Mouse (Mus musculus) myocyte (in vitro differentiated cells): ENCODE data around the gene Tbc1d20. TPM values are rescaled to one million over a fixed set of nuclear protein-coding genes. Genes with fewer than 3 reads are reported as not detected.

Experiments used
- H3K27me3 ChIP-seq: one replicate; pipeline ENCODE4 v1.6.1; 2011; ENCODE audit not compliant: control insufficient read depth, insufficient read depth, insufficient read length
- H3K36me3 ChIP-seq: one replicate; pipeline ENCODE4 v1.6.1; 2011; ENCODE audit not compliant: control insufficient read depth, insufficient read depth
- H3K4me2 ChIP-seq: one replicate; pipeline ENCODE4 v1.6.1; 2011; ENCODE audit warnings: low read depth, control low read depth
- H3K4me3 ChIP-seq: one replicate; pipeline ENCODE4 v1.5.1; 2011; ENCODE audit warnings: mild to moderate bottlenecking, control low read depth, moderate library complexity
- H3K79me2 ChIP-seq: one replicate; pipeline ENCODE4 v1.6.1; 2011; ENCODE audit not compliant: control insufficient read depth, insufficient read depth
- H3ac ChIP-seq: one replicate; pipeline ENCODE4 v1.6.1; 2011; ENCODE audit not compliant: control insufficient read depth, insufficient read length
- CEBPB ChIP-seq: IDR thresholded peaks from 2 replicates; pipeline ENCODE4 v1.6.1; 2011; ENCODE audit warnings: mild to moderate bottlenecking, moderate library complexity; ENCODE audit not compliant: poor library complexity, insufficient read depth, severe bottlenecking
- E2F4 ChIP-seq: IDR thresholded peaks from one replicate; pipeline ENCODE4 v1.6.1; 2011; ENCODE audit warnings: mild to moderate bottlenecking, control low read depth, moderate library complexity; ENCODE audit not compliant: insufficient read depth
- MAX ChIP-seq: IDR thresholded peaks from one replicate; pipeline ENCODE4 v1.6.1; 2011; ENCODE audit warnings: low read depth, mild to moderate bottlenecking, control low read depth
- MYOD1 ChIP-seq, 3 experiments: IDR thresholded peaks; one replicate each; pipeline ENCODE4 v1.6.1; 2011; ENCODE audit warnings: control low read depth in 2 of 3, low read depth in 2 of 3, mild to moderate bottlenecking in 2 of 3, moderate library complexity in 1 of 3; ENCODE audit not compliant: insufficient read length in 2 of 3, control insufficient read depth in 1 of 3
- MYOG ChIP-seq, 3 experiments: IDR thresholded peaks; one replicate each; pipeline ENCODE4 v1.6.1; 2011; ENCODE audit warnings: control low read depth in 2 of 3, low read depth in 2 of 3, mild to moderate bottlenecking in 2 of 3; ENCODE audit not compliant: insufficient read length in 2 of 3, control insufficient read depth in 1 of 3, insufficient read depth in 1 of 3
- POLR2A ChIP-seq: IDR thresholded peaks from one replicate; pipeline ENCODE4 v1.6.1; 2011; ENCODE audit warnings: low read depth, mild to moderate bottlenecking, control low read depth, moderate library complexity; ENCODE audit not compliant: insufficient read length
- POLR2AphosphoS2 ChIP-seq: IDR thresholded peaks from one replicate; pipeline ENCODE4 v1.6.1; 2011; ENCODE audit warnings: low read depth, control low read depth; ENCODE audit not compliant: insufficient read length
- REST ChIP-seq: IDR thresholded peaks from one replicate; pipeline ENCODE4 v1.6.1; 2011; ENCODE audit warnings: mild to moderate bottlenecking, control low read depth, moderate library complexity; ENCODE audit not compliant: insufficient read depth, insufficient read length
- SRF ChIP-seq: IDR thresholded peaks from one replicate; pipeline ENCODE4 v1.6.1; 2011; ENCODE audit warnings: low read depth; ENCODE audit not compliant: control insufficient read depth, insufficient read length
- TCF12 ChIP-seq: IDR thresholded peaks from one replicate; pipeline ENCODE4 v1.6.1; 2011; ENCODE audit warnings: mild to moderate bottlenecking, control low read depth; ENCODE audit not compliant: poor library complexity, insufficient read depth, severe bottlenecking
- TCF3 ChIP-seq: IDR thresholded peaks from one replicate; pipeline ENCODE4 v1.6.1; 2011; ENCODE audit warnings: low read depth, control low read depth; ENCODE audit not compliant: insufficient read length
- USF1 ChIP-seq: IDR thresholded peaks from one replicate; pipeline ENCODE4 v1.6.1; 2011; ENCODE audit warnings: low read depth, mild to moderate bottlenecking, control low read depth, moderate library complexity
- polyA plus RNA-seq: library from polyadenylated mRNA; unstranded; fragments of >200 nt; fragmentation: generic; extraction: Trizol; gene quantifications from one replicate; pipeline ENCODE4 v1.2.1, GENCODE M21; 2012; ENCODE audit warnings: missing spikeins

Tbc1d20 gene
- 51.8 TPM for polyA plus RNA-seq

DNA sequence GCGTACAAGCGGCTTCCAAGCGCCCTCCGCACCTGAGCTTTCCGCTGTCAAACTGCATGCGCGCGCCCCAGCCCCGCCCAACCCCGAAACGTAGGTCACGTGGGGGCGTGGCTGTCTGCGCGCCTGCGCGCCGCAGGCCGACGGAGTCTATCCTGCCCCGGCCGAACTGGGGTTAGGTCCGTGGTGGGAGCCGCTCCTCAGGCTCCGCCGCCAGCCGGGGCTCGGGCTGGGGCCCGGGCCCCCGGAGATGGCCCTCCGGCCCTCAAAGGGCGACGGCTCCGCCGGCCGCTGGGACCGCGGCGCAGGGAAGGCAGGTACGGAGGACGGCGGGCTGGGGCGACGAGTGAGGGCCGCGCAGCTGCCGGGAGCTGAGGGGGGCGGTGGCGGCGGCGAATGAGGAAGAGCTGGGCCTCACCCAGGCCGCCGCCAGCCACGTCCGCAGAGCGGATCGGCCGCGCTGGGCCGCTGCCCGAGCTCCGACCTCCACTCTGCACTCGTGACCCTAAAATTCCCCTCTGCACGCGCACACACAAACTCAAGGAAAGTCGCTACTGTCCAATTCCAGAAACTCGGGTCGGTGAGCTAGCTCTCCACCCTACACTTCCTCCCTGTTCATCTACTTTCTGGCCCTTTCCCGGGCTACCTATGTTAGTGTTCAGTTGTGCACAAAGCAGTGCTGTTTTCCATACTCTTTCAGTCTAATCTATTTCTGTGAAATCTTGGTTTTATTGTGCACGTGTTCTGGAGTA is at the start of gene Tbc1d20:
Gene Tbc1d20, plus strand, starts transcription at position 102 of the 749 bp plus-strand sequence.
- H3K4me2 ChIP-seq: peak within 1 kb of the TSS; percentile 89
- peaks cover 49% of the 10 kb centered on the region for H3K79me2 ChIP-seq
- H3ac ChIP-seq: peak within 1 kb of the TSS; percentile 94
- TF ChIP-seq USF1: peak; percentile 89
- no peak for TF ChIP-seq SRF
- TF ChIP-seq MAX: no peak
- TF ChIP-seq CEBPB: no peak
- no peak for TF ChIP-seq REST
- TF ChIP-seq POLR2AphosphoS2: peak; percentile 93
- peak; percentile 90 for TF ChIP-seq POLR2A
- no peak for TF ChIP-seq TCF12
- peak in 2 of 3 experiments; percentile 41 to 57 for TF ChIP-seq MYOG (IDR thresholded peaks at IDR 0.05; ENCODE audit: control insufficient read depth in 1 of 3, insufficient read depth in 1 of 3, insufficient read length in 2 of 3, low read depth in 2 of 3)
- TF ChIP-seq TCF3: no peak
- TF ChIP-seq MYOD1 (IDR thresholded peaks at IDR 0.05; ENCODE audit: control insufficient read depth in 1 of 3, insufficient read length in 2 of 3, low read depth in 2 of 3): peak in 2 of 3 experiments; percentile 49 to 78
- TF ChIP-seq E2F4: no peak
- no peaks in the 10 kb centered on the region for H3K27me3 ChIP-seq
- no peaks in the 10 kb centered on the region for H3K36me3 ChIP-seq
- H3K4me3 ChIP-seq: peak within 1 kb of the TSS; percentile 57

DNA sequence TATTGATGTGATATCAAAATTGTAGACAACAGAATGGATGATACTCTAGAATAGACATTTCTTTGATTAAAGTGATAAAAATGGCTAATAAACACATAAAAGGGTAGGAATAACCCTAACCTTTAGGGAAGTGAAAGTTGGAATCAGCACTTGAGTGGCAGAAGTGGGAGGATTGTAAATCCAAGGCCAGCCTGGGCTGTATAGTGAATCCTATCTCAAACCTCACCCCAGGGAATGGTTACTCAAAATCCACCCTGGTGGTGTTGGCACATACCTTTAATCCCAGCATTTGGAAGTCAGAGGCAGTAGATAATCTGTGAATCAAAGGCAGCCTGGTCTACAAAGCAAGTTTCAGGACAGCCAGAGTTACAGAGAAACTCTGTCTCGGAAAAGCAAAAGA is 46.4 kb upstream of the Tbc1d20 start:
- Histone ChIP-seq H3K4me3 (no peak overlapping the region), H3ac (no peak overlapping the region), H3K36me3 (peaks cover 6% of the 10 kb centered on the region), H3K27me3 (no peaks in the 10 kb centered on the region), H3K79me2 (peaks cover 97% of the 10 kb centered on the region), H3K4me2 (no peak overlapping the region)
- TF ChIP-seq POLR2AphosphoS2 (no peak), USF1 (no peak), MAX (no peak), SRF (no peak), E2F4 (no peak), TCF12 (no peak)

DNA sequence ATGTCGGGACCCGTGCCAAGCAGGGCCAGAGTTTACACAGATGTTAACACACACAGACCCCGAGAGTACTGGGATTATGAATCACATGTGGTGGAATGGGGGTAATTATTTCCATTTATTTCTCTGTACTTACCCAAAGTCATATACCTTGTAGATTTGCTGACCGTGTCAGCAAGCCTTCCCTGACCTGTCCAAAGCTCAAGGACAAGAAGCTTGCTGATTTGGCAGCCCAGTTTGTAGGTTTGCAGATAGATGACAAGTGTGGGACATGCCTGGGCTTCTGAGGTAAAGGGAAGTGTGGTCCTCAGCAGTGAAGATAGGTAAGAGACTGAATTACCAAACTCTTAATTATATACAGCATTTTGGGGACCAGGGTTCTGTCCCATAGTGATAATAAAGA is 43.1 kb upstream of the Tbc1d20 start:
- no peak for TF ChIP-seq TCF3
- no peak for TF ChIP-seq SRF
- TF ChIP-seq MAX: no peak
- TF ChIP-seq USF1: no peak
- TF ChIP-seq POLR2A: no peak
- Histone ChIP-seq H3K36me3 (peaks cover 17% of the 10 kb centered on the region), H3K27me3 (no peaks in the 10 kb centered on the region), H3K79me2 (peaks cover 72% of the 10 kb centered on the region), H3K4me2 (no peak overlapping the region), H3ac (no peak overlapping the region), H3K4me3 (no peak overlapping the region)

DNA sequence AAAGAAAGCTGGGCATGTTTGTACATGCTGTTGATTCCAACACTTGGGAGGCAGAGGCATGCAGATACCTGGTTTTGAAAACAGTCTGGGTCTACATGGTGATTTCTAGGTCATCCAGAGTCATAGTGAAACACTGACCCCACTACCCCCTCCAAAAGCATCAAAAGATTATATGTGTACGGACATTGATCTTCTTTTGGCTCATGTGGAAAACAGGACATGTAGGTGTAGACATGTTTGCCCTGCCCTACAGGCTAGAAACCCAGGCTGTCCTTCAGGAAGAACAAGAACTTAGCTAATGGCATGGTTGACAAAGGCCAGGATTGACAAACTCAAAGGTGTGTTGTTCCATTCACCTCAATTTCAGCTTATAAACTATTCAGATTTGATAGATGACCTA is 33.9 kb upstream of the Tbc1d20 start:
- H3K27me3 ChIP-seq: no peaks in the 10 kb centered on the region
- no peak overlapping the region for H3K4me3 ChIP-seq
- peaks cover 61% of the 10 kb centered on the region for H3K36me3 ChIP-seq
- no peak overlapping the region for H3ac ChIP-seq
- TF ChIP-seq POLR2A (no peak), TCF12 (no peak), USF1 (no peak), POLR2AphosphoS2 (no peak), MYOG (IDR thresholded peaks at IDR 0.05; ENCODE audit: control insufficient read depth in 1 of 3, insufficient read depth in 1 of 3, insufficient read length in 2 of 3, low read depth in 2 of 3) (no peak), E2F4 (no peak), SRF (no peak), REST (no peak), CEBPB (no peak), MAX (no peak), TCF3 (no peak), MYOD1 (IDR thresholded peaks at IDR 0.05; ENCODE audit: control insufficient read depth in 1 of 3, insufficient read length in 2 of 3, low read depth in 2 of 3) (no peak)
- H3K79me2 ChIP-seq: no peaks in the 10 kb centered on the region
- no peak overlapping the region for H3K4me2 ChIP-seq

DNA sequence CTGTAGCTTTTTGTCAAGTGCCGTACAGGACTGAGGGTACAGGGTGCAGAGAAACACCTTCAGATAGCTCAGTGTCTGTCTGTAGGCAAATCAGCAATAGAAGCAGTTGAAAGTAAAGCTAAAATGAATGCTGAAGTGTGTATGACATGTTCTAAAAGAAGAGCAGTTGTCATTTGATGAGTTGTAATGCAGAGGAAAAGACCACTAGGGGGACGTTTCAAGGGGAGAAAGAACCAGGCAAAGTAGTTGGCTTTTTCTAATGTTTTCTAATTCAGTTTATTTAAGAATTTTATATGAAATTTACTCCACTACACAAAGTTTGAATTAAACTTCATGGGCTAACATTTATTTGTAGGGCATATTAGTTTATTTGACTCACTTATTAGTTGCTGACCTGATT is 20.0 kb upstream of the Tbc1d20 start:
- TF ChIP-seq POLR2A (no peak), CEBPB (no peak), SRF (no peak), TCF3 (no peak), MYOG (IDR thresholded peaks at IDR 0.05; ENCODE audit: control insufficient read depth in 1 of 3, insufficient read depth in 1 of 3, insufficient read length in 2 of 3, low read depth in 2 of 3) (no peak)
- Histone ChIP-seq H3ac (no peak overlapping the region), H3K27me3 (no peaks in the 10 kb centered on the region), H3K4me2 (no peak overlapping the region), H3K79me2 (no peaks in the 10 kb centered on the region), H3K4me3 (no peak overlapping the region), H3K36me3 (peaks cover 70% of the 10 kb centered on the region)
